Mouse (Mus musculus) neural tube, embryonic 11.5 days (tissue): ENCODE data around the gene Gm11492. TPM values are rescaled to one million over a fixed set of nuclear protein-coding genes. Genes with fewer than 3 reads are reported as not detected.

ENCODE experiments used
- ATAC-seq: fragments of 200-750 bp; cut with Nextera tagmentation; 2 replicates; pipeline ENCODE4 v1.8.0; 2017; ENCODE audit warnings: moderate number of reproducible peaks, mild to moderate bottlenecking, moderate TSS enrichment, moderate library complexity; ENCODE audit not compliant: insufficient read depth, low FRiP score, low TSS enrichment
- DNase-seq: peaks from one replicate; pipeline ENCODE4 v3.0.0-alpha.2; 2015; ENCODE audit warnings: low spot score
- H3K27ac ChIP-seq: fragments of 300-500 bp; sonication (generic); 2 replicates; pipeline ENCODE4 v1.5.1; 2014; ENCODE audit warnings: low read depth, mild to moderate bottlenecking, low read length
- H3K27me3 ChIP-seq: fragments of 300-500 bp; sonication (generic); 2 replicates; pipeline ENCODE4 v1.6.1; 2014; ENCODE audit warnings: mild to moderate bottlenecking, low read length, mixed read lengths; ENCODE audit not compliant: control insufficient read depth, insufficient read depth
- H3K36me3 ChIP-seq: fragments of 300-500 bp; sonication (generic); 2 replicates; pipeline ENCODE4 v1.6.1; 2014; ENCODE audit warnings: mild to moderate bottlenecking, low read length, moderate library complexity, mixed read lengths; ENCODE audit not compliant: control insufficient read depth, insufficient read depth
- H3K4me1 ChIP-seq: fragments of 300-500 bp; sonication (generic); 2 replicates; pipeline ENCODE4 v1.6.1; 2014; ENCODE audit warnings: low read length, mixed read lengths; ENCODE audit not compliant: control insufficient read depth, insufficient read depth
- H3K4me2 ChIP-seq: fragments of 300-500 bp; sonication (generic); 2 replicates; pipeline ENCODE4 v1.6.1; 2014; ENCODE audit warnings: low read depth, mild to moderate bottlenecking, moderate library complexity
- H3K4me3 ChIP-seq: fragments of 300-500 bp; sonication (generic); 2 replicates; pipeline ENCODE4 v1.5.1; 2014; ENCODE audit warnings: low read depth, low read length
- H3K9ac ChIP-seq: fragments of 300-500 bp; sonication (generic); 2 replicates; pipeline ENCODE4 v1.6.1; 2014; ENCODE audit warnings: mild to moderate bottlenecking, low read length
- H3K9me3 ChIP-seq: fragments of 300-500 bp; sonication (generic); 2 replicates; pipeline ENCODE4 v1.6.1; 2016; ENCODE audit warnings: low read length; ENCODE audit not compliant: control insufficient read depth
- WGBS: fragments of 180-500 bp; shearing (Covaris S2); extraction: QIAGEN DNeasy Blood & Tissue Kit; methylation state at CpG from one replicate; pipeline ENCODE4 v1.1.7; 2014; 5-methylcytosine and 5-hydroxymethylcytosine counted together
- polyA plus RNA-seq: library from polyadenylated mRNA; unstranded; fragments of >200 nt; fragmentation: Nextera tagmentation; extraction: Ambion mirVana; gene quantifications from 2 replicates; pipeline ENCODE4 v1.2.1, GENCODE M21; 2014

Gene Gm11492
- polyA plus RNA-seq, 1 experiment from 2014 or later: not detected

DNA sequence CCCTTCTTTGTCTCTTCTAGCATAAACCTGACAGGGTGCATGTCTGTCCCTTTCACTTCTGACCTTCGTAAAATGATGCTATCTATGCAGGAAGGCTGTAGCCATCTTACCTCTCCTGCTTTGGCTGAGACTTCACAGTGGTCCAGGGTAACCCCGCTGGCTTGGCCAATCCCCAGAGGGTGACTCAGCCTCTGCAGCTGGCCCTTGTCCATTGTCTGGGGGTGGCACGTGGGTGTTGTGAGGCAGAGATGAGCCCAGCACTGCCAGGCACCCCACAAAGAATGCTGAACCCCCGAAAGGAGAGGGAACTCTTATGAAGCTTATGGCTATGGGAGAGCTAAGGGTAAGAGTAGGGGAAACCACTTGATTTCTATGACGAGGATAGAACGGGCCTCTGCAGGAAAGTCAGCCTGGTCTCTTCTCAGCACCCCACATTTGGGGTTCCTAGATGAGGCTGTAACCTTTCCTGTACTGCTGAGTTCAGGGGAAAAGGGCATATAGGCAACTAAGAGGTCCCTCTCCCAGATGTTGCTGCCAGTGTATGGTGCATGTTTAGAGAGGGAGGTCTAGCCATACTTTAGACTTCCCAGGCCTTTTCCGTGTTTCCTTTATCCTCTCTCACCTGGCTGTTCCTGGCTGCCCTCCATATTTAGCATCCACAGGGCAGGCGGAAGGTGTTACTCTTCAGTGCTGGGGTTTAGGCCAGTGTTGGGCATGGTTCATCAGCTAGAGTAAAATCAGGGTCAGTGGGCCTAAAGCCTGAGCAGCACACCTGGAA lies 15.7 kb downstream of the Gm11492 start:
- 80% methylated on average over 8 of the region's 8 CpGs for WGBS
- Histone ChIP-seq H3K9ac (no peak overlapping the region), H3K4me1 (peaks cover 4% of the 10 kb centered on the region), H3K9me3 (no peaks in the 10 kb centered on the region), H3K4me3 (no peak overlapping the region), H3K27ac (no peak overlapping the region), H3K36me3 (no peaks in the 10 kb centered on the region), H3K4me2 (no peak overlapping the region), H3K27me3 (no peaks in the 10 kb centered on the region)
- ATAC-seq: no peak
- DNase-seq: no peak

DNA sequence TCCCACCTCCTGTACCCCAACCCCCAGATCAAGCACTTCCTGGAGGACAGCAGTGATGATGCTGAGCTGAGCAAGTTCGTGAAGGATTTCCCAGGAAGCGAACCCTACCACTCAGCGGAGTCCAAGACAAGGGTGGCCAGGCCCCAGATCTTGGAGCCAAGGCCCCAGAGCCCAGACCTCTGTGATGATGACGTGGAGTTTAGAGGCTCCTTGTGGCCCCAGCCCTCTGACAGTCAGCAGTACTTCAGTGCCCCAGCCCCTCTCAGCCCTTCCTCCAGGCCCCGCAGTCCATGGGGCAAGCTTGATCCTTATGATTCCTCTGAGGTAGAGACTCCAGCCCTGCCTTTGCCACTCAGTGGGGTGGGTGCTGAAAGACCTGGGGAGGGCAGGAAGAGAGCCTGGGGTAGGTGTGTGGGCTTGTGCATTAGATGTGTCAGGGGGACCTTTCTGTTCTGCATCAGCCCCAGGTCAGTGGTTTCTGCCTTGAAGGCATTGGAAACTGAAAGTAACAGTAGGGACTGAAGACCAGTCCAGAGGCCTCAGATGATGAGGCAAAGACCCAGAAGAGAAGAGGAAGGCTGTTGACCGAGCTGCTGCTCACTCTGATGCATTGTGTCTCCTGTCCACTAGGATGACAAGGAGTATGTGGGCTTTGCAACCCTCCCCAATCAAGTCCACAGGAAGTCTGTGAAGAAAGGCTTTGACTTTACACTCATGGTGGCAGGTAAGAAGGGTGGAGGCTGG lies 17.0 kb downstream of the Gm11492 start:
- H3K27ac ChIP-seq: no peak overlapping the region
- ATAC-seq: no peak
- no peak overlapping the region for H3K4me2 ChIP-seq
- no peak overlapping the region for H3K9ac ChIP-seq
- no peaks in the 10 kb centered on the region for H3K36me3 ChIP-seq
- no peaks in the 10 kb centered on the region for H3K4me1 ChIP-seq
- H3K9me3 ChIP-seq: no peaks in the 10 kb centered on the region
- DNase-seq: no peak
- H3K27me3 ChIP-seq: no peaks in the 10 kb centered on the region
- WGBS: 86% methylated on average over 6 of the region's 6 CpGs
- H3K4me3 ChIP-seq: no peak overlapping the region

DNA sequence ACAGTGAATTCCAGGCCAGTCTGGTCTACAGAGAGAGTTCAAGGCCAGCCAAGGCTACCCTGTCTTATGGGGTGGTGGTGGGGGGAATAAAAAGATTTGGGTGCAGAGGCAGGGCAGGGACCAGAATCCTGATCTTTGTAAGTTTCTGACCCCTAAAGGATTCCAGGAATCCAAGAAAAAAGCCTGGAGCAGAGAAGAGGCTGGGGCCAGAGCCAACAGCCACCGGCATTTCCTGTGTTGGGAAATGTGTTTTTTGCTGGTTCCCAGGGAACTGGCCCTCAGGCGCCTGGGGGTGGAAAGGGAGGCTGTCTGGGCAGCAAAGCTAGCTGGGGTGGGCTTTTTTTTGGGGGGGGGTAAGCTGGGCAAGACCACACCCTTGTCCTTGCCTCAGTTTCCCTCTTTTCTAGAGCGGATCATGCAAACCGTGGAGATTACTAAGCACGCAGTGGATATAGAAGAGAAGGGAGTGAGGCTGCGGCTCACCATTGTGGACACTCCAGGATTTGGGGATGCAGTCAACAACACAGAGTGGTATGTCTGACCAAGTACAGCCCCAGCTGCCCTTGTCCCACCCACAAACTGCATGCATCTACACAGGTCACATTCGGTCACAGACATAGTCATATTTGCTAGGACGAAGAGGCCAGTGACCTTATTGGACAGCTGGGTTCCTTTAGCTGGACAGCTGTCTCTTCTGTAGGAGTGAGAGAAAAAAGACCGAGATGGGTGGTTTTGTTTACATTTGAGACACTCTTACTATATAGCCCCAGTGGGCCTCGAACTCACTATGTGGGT lies 18.5 kb downstream of the Gm11492 start:
- no peak for DNase-seq
- 87% methylated on average over 10 of the region's 10 CpGs for WGBS
- Histone ChIP-seq H3K9me3 (no peaks in the 10 kb centered on the region), H3K36me3 (no peaks in the 10 kb centered on the region), H3K27me3 (no peaks in the 10 kb centered on the region), H3K9ac (no peak overlapping the region), H3K4me2 (no peak overlapping the region), H3K4me3 (no peak overlapping the region), H3K4me1 (no peaks in the 10 kb centered on the region; the same call in 1 of the 2 replicates), H3K27ac (no peak overlapping the region)
- ATAC-seq: no peak

DNA sequence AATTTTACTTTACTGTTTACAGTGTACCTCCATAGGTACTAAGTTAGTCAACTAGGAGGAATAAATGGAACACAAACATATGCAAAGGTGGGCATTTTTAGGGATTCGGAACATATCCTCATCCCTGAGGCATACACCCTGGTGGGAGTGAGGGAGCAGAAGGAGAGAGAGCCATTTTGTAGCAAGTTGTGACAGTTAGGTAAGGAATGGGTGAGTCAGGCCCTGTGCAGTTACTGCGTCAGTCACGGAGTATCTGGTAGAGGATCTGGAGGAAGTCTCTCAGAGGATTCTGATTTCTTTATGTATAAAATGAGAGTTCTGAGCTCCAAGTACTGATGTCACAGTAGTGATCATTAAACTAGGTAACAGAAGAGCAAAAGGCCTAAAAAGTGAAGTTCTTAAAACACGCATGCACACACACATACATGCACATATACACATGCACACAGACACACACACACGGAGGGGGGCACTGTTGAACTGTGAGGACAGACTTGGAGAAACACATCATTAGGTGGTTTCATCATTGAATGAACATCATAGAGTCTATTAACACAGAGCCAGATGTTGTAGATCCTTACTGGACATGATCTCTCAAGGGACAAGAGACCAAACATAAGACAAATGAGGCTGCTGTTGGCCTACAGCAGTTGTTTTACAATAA lies 20.9 kb downstream of the Gm11492 start:
- H3K27me3 ChIP-seq: no peaks in the 10 kb centered on the region
- no peak for DNase-seq
- no peak for ATAC-seq
- no peaks in the 10 kb centered on the region for H3K9me3 ChIP-seq
- H3K4me1 ChIP-seq: peaks cover 7% of the 10 kb centered on the region
- no peaks in the 10 kb centered on the region for H3K36me3 ChIP-seq
- WGBS: 96% methylated on average over 5 of the region's 5 CpGs
- no peak overlapping the region for H3K4me3 ChIP-seq
- no peak overlapping the region for H3K27ac ChIP-seq
- no peak overlapping the region for H3K4me2 ChIP-seq
- H3K9ac ChIP-seq: no peak overlapping the region

DNA sequence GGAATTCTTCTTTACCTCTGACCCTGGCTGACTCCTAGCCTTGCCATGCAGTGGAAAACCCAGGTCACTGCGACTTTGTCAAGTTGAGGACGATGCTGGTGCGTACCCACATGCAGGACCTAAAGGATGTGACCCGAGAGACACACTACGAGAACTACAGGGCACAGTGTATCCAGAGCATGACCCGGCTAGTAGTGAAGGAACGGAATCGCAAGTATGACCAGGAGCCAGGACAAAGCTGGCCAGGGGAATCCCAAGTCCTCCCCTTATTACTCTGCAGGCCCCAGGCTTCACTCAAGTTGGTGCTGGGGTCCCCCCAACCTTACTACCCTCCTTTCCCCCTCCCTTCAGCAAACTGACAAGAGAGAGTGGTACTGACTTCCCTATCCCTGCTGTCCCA lies 23.2 kb downstream of the Gm11492 start:
- no peaks in the 10 kb centered on the region for H3K9me3 ChIP-seq
- H3K27me3 ChIP-seq: no peaks in the 10 kb centered on the region
- peaks cover 15% of the 10 kb centered on the region for H3K4me1 ChIP-seq
- H3K4me2 ChIP-seq: no peak overlapping the region
- WGBS: 91% methylated on average over 8 of the region's 8 CpGs
- no peaks in the 10 kb centered on the region for H3K36me3 ChIP-seq
- ATAC-seq (no peak), DNase-seq (no peak)
- H3K27ac ChIP-seq: no peak overlapping the region
- no peak overlapping the region for H3K4me3 ChIP-seq
- H3K9ac ChIP-seq: no peak overlapping the region

DNA sequence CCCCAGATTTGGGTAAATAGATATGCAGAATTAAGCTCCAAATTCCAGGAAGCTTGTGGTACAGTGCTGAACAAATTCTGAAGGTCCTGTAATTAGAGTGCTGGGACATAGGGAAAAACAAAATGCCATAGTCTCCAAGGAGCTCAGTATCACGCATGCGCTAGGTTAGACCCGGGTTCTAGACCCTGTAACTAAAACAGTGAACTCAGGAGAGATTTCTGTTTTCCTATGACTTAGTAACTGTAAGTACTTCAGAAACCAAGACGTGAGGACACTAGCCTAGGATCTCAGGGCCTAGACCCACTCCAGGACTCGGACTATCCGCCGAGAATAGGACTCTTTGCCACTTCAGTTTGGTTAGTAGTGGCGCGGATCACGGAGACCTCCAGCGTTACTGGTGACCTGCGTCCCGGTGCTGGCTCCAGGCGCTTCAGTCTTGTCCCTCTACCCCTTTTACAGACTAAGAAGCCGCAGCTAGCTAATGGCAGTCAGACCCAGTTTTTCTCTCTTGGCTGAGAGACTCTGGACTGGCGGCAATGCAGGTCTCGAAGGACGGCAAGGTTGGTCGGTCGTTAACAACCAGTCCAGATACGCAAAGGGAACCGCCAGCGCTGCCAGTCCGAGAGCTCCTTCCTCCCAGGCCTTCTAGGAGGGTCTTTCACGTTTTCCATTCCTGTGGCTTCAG lies 24.5 kb downstream of the Gm11492 start:
- H3K27ac ChIP-seq: peak overlapping the region; percentile 74
- no peak for ATAC-seq
- no peaks in the 10 kb centered on the region for H3K36me3 ChIP-seq
- peaks cover 19% of the 10 kb centered on the region for H3K4me1 ChIP-seq
- no peaks in the 10 kb centered on the region for H3K9me3 ChIP-seq
- H3K4me3 ChIP-seq: peak overlapping the region; percentile 76
- H3K27me3 ChIP-seq: no peaks in the 10 kb centered on the region
- no peak for DNase-seq
- H3K4me2 ChIP-seq: peak overlapping the region; percentile 74
- peak overlapping the region; percentile 78 for H3K9ac ChIP-seq
- 2% methylated on average over 25 of the region's 25 CpGs for WGBS

DNA sequence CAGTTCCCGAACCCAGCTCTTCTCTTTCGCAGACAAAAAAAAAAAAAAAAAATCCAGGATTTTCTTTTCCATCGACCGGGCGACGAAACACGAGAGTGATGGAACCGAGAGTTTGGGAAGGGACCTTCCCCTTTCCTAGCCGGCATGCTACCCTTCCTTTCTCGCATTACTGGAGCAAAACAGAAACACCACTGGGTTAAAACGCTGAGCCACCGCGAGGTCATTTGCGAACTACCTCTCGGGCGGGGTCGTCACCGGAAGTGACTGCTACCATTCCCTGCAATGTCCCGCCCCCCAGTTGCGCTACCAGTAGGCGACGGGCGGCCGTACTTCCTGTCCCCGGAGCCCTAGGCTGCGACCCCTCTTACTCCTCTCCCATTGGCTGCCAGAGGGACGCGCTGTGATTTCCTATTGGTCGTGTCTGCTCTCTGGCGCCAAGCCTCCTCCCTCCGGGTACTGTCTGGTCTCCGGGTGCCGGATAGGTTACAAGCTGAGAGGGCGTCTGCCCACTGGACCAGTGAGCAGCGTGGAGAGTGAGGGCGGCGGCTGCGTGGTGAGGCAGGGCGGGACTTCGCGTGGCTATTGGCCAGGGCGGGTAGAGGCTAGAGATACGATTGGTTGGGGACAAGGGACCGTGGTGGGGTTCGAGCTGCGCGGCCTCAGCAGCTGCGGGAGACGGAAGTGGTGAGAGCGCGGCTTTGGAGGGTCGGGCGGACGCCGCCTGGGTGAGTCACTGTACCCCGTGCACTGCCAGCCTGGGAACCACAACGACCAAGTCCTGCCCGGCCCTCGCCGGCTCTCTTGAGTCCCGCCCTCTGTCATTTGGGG lies 25.3 kb downstream of the Gm11492 start, which contains the start of gene Mtmr4:
Gene Mtmr4, plus strand, starts transcription at position 637 of the 828 bp plus-strand sequence.
- peak; percentile 98 for ATAC-seq

More for the DNA sequence above, 25.3 kb downstream of the Gm11492 start, which contains the start of gene Mtmr4:
- peak within 1 kb of the TSS; percentile 86 for H3K4me2 ChIP-seq
- H3K4me1 ChIP-seq: peaks cover 23% of the 10 kb centered on the region
- H3K4me3 ChIP-seq: peak within 1 kb of the TSS; percentile 76
- under 1% methylated on average over 61 of the region's 61 CpGs for WGBS
- peak; percentile 98 for DNase-seq
- peak within 1 kb of the TSS; percentile 86 for H3K9ac ChIP-seq
- no peaks in the 10 kb centered on the region for H3K9me3 ChIP-seq
- H3K27ac ChIP-seq: peak within 1 kb of the TSS; percentile 87
- no peaks in the 10 kb centered on the region for H3K36me3 ChIP-seq
- H3K27me3 ChIP-seq: no peaks in the 10 kb centered on the region
